Mouse (Mus musculus): ENCODE results near the gene Orc5.

DNA sequence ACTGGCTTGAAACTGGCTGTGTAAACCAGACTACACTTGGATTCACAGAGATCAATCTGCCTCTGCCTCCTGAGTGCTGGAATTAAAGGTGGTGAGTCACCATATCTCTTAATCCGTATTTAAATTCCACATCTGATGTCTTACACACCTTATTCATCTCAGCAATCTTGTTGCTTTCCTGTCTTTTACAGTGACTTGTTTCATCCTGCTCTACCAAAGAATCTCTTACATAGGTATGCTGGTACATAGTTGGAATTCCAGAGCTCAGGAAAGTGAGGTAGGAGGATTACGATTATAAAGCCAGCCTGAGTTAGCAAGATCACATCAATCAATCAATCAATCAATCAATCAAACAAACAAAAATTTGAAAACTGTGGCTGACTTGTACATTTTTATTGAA, 9.6 kb upstream of the Orc5 start:
- TF ChIP-seq CTCF (IDR thresholded peaks at IDR 0.05; ENCODE audit: extremely low read depth, insufficient read depth, insufficient read length, insufficient replicate concordance) (no peak), POLR2A (IDR thresholded peaks at IDR 0.05; ENCODE audit: low read depth, low read length) (no peak)

Data from spleen, adult 2 months (tissue).